Mouse (Mus musculus) layer of hippocampus, adult 18-20 months (tissue): ENCODE results near the gene Synpo2. TPM values are rescaled to one million over a fixed set of nuclear protein-coding genes. Genes with fewer than 3 reads are reported as not detected.

Experiments
- DNase-seq, 2 experiments: peaks; one replicate each; pipeline ENCODE4 v3.0.0; 2022; ENCODE audit warnings: low spot score in 2 of 2
- total RNA-seq, 2 experiments: library from RNA; stranded (reverse); gene quantifications; 2 replicates each; pipeline ENCODE4 v1.2.3; 2021

The Synpo2 gene
- total RNA-seq, 2 experiments from 2014 or later = 4.4 TPM

- no peak for DNase-seq
Observed at GRCm38 (mm10) chr3:123053192-123053938, 182.6 kb downstream of the Synpo2 start.

- no peak for DNase-seq
Observed at GRCm38 (mm10) chr3:123042308-123042707, 193.6 kb downstream of the Synpo2 start.

GRCm38 (mm10) chr3:123034752-123035151 is 201.2 kb downstream of the Synpo2 start, which contains the start of gene Myoz2:
TSS of gene Myoz2 (minus strand) at chr3:123035015.
- DNase-seq = no peak

GRCm38 (mm10) chr3:123033804-123034203 is 202.1 kb downstream of the Synpo2 start:
- no peak for DNase-seq

Other genes with a start within 250 kb of the Synpo2 start
- gene Myoz2, start 201.1 kb downstream of the Synpo2 start, total RNA-seq = under 1 TPM; 0.45 to 0.94 TPM
- 10 to 100 TPM; 22.0 to 24.2 TPM for gene Sec24d, start 31.3 kb upstream of the Synpo2 start, total RNA-seq
- gene Mettl14, start 150.0 kb upstream of the Synpo2 start, total RNA-seq = 10 to 100 TPM; 13.9 to 15.6 TPM
- 10 to 100 TPM; 11.5 to 14.1 TPM for gene Prss12, start 210.8 kb upstream of the Synpo2 start, total RNA-seq